Mouse (Mus musculus): Measurements from ENCODE around the gene Alg1.

The Alg1 gene

GRCm38 (mm10) chr16:5232982-5233381 is 439 bp upstream of the Alg1 start:
- no peak for DNase-seq (ENCODE audit: low read depth, low spot score)

DNA sequence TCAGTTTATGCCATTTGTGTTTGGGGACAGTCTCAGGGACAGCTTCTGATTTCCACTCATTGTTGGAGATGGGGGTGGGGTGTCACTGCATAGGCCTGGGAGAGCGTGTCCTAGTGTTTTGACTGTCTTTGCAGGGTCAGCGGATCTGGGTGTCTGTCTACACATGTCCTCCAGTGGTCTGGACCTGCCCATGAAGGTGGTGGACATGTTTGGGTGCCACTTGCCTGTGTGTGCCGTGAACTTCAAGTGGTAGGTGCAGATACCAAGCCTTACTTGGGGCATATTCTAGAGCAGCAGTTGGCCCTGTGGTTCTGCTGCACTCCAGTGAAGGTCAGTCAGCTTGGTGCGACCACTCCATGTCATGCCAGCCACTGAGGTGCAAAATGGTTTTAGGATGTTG is 8.9 kb downstream of the Alg1 start:
- DNase-seq (ENCODE audit: low read depth, low spot score): no peak

- DNase-seq (ENCODE audit: low read depth, low spot score): no peak
These were observed 9.5 kb downstream of the Alg1 start for GRCm38 (mm10) chr16:5242882-5243281.

DNA sequence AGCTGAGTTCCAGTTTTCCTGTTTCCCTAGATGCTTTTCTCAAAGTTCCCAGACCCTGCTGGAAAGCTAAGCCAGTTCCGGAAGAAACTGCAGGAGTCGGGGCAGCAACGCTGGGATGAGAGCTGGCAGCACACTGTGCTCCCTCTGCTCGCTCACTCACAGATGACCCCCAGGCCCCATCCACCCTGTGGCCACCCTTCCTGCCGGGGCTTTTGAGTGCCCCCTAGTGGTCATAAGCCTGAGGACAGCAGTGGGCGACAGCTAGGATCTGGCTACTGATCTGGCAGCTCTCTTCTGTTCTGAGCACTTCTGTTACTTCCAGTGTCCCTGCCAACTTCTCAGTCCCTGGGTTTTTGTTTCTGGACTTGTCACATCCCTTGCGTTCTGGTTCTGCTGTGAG is 11.0 kb downstream of the Alg1 start:
- DNase-seq (ENCODE audit: low read depth, low spot score): peak; percentile 72

DNA sequence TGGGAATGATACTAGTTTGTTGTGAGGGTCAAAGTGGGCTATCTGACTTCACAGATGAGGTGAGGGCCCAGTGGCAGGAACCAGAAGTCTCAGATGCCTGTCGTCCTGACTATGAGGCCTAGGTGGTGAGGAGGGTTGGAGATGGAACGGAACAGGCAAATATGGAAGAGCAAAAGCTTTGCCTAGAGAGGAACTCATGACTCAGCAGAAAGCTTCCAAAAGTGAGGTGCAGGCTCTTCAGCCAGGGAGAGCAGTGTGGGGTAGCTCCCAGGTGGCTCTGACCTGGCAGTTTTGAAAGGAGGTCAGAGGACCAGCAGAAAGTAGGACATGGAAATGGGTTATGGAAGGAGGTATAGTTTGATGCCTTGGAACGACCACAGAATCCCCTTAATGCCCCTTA is 17.5 kb downstream of the Alg1 start:
- DNase-seq (ENCODE audit: low read depth, low spot score): no peak

- peak; percentile 35 for DNase-seq (ENCODE audit: low read depth, low spot score)
These were observed 18.8 kb downstream of the Alg1 start for GRCm38 (mm10) chr16:5252260-5252659.

DNA sequence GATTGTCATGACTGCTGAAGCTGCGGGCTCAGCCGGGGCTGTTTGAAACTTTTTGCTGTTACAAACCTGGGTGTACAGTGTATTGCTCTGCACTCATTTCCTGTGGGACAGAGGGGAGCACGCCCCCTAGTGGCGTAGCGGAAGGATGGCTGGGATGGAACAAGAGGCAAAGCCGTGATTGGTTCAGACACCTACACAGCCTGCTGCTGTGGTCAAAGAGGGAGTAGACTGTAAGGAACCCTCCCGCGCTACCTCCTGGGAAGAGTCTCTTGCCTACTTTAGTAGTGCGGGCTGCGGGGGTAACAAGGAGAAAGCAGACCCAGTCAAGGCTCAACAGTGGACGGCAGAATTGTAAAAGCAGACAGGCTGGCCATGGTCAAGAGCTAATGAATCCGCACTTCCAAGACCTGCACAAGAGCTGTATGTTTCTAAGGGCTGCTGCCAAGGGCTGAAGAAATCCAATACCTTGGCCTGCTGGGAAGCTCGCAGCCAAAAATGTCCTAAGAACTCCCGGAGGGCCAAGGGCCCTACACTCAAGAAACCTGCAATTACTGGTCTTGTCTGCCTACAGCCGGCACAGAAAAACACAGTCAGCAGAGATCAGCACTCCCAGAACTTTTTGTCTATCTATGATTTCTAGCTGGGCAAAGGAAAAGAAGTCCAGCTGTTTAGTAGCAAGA is 21.1 kb downstream of the Alg1 start:
- DNase-seq (ENCODE audit: low read depth, low spot score): peak; percentile 95

DNA sequence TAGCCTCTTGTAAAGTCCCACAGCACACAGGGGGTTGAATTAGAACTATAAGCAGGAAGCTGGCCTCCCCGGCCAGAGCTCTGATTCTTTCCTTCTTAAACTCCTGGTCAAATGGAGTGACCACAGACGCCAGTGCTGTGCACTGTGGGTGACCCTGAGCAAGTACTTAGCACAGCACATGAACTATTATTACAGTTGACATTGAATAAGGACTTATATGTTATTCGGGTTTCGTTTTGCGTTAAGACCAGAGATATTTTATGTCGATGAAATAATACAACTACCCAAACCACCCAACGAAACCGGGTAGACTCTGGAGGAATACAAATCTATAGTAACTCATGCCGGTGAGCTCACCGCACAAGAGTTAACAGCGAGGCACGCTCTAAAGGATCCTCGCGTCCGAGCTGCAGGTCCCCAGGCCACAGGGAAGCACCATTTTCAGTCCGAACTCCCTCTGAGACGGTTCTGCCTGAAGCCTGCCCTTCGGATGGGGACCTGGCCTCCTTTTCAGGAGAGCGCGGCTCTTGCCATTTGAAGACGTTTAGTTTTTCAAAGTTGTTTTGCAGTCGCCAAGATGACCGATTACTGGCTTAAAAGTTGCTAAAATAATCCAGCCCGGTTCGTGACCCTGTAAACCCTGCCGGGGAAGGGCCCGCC is 21.8 kb downstream of the Alg1 start:
- peak; percentile 39 for DNase-seq (ENCODE audit: low read depth, low spot score)

DNA sequence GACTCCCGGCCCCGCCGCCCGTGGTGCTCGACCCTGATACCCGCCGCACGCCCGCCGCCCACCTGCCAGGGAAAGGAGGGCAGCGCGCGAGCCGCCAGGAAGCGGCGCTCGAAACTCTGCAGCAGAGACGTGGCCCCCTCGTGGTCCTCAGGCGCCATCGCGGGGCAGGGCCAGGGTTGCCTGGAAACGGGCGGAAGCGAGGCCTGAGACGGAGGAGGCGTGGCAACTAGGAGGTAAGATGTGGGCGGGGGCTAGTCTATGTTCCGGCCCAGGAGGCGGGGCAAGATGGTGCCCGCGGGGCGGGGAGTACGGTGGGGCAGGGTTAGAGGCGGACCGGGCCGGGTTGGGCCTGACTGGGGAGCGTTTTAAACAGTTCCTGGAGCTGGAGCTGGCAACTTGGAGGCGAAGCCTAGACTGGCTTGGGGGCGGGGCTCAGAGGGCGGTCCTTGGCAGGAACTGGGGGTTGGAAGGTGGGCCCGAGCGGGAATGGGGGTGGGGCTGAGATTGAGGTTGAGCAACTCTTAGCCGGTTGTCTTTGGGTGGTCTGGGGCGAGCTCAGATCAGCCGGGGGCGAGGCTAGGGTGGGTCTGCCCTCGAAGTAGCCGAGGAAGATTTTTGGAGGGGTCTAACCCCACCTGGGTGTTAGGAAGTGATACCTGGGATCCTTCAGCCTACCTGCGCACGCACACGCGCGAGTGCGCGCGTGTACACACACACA is 22.5 kb downstream of the Alg1 start, which contains the start of gene Eef2kmt:
Gene Eef2kmt, minus strand, starts transcription at position 205 of the 718 bp plus-strand sequence.
- DNase-seq (ENCODE audit: low read depth, low spot score): peak; percentile 98

DNA sequence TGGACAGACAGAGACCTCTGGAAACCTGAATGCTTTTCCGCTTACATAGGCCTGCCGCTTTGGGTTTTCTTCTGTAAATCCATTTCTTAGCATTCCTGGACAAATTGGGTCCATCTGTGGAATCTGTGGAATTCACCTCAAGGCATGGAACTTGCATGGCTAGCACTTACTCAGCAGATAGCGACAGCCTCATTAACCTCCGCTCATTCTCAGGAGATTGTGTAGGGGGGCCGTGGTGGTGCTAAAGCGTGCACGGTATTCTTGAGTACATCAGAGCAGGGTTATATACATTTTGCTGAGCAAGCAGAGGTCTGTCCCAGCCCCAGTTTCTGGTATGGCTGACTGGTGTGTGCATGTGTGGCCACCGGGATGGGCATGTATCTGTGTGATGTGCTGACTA is 29.7 kb downstream of the Alg1 start:
- peak; percentile 40 for DNase-seq (ENCODE audit: low read depth, low spot score)

- no peak for DNase-seq (ENCODE audit: low read depth, low spot score)
These were observed 30.5 kb downstream of the Alg1 start for GRCm38 (mm10) chr16:5263926-5264325.

GRCm38 (mm10) chr16:5271411-5272035 is 38.1 kb downstream of the Alg1 start:
- DNase-seq (ENCODE audit: low read depth, low spot score): no peak

DNA sequence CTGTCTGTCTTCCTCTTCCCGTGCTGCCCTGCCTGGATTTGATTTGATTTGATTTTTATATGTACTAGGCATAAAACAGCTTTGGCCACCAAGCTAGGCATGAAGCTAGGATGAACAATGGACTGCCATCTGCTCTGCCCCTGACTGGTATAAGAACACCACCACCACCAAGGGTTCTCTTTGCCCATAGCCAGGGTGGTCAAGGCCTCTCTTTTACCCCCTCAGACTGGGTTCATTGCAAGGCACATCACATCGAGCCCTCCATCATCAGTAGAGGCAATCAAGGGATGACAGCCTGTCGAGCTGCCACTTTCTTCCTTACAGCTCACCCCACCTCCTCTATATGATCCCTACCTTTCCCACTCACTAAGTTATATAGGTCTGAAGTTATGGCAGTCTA is 39.0 kb downstream of the Alg1 start:
- no peak for DNase-seq (ENCODE audit: low read depth, low spot score)

DNA sequence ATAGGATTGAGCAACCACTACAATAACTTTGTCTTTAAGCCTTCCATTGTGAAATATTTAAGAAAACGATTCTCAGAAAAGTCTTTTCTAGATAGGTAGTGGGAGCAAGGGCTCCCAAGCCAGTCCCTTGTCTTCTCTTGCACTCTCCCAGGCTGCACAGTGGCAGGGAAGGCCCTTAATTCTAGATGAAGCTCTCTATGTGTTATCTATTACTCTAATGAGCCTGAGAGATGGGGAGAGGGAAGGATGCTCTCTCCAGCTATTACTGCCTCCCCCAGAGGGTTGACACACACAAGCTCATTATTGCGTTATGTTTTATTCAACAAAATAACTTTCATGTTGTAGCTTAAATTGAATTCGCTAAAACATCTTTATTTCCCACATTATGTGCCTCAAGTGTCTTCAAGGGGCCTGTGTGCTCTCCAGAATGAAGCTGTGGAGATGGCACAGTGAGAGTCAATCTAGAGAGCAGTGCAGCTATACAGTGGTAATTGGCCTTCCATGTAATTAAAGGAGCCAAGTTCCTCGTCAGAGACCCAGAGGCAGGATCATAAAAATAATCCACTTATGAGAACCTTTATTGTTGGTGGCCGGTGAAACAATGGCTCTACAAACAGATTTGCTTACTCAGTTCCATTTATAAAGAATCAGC is 46.3 kb downstream of the Alg1 start:
- no peak for DNase-seq (ENCODE audit: low read depth, low spot score)

DNA sequence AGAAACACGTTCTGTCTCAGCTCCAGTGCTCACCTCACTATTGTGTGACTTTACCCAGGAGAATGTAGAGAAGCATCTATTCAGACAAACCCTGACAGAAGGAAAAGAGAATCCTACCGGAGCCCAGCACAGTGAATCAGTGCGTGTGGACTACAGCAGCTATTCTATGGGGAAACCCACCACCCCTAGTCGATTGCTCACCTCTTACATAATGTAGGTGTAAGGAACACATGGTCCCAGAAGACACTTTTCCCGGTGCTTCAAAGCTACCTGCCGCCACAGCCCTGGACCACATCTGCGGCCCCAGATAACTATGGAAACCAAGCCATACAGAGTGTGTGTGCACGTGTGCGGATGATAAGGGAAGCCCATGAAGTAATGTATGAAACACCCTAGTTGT is 49.3 kb downstream of the Alg1 start:
- no peak for DNase-seq (ENCODE audit: low read depth, low spot score)

DNA sequence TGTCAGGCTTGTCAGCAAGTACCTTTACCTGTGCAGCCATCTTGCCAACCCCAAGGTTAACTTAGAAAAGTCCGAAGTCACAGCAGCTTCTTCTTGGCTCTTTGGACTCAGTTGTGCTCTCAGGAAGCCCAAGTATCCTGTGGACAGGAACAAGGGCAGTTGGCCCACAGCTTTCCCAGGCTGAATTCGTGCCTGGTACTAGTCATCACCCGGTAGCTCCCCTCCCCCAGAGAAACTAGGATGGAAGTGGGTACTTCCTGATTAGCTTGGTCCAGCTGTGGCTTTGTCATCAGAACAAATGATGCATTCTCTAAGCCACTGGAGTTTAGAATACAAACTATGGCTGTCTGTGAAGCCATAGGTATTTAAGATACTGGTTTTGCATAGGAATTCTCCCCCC is 52.0 kb downstream of the Alg1 start:
- DNase-seq (ENCODE audit: low read depth, low spot score): peak; percentile 69
